Mouse (Mus musculus): ENCODE results near the gene Ptpra. TPM values are rescaled to one million over a fixed set of nuclear protein-coding genes. Genes with fewer than 3 reads are reported as not detected.
A peak's percentile ranks its signal among the peaks of the same experiment; 100 is the strongest.

Ptpra gene
- total and polyA plus RNA-seq, 3 experiments, result 27.8 to 46.0 (median 44.0) TPM

- intact Hi-C loops (cut with DNase I), result no loop called here
- Histone ChIP-seq H3K4me3 (no peak overlapping the region), H3K27ac (no peak overlapping the region), H3K9ac (ENCODE audit: low read depth, low read length) (no peak overlapping the region), H3K4me1 (ENCODE audit: control insufficient read depth, insufficient read depth, low read length) (no peaks in the 10 kb centered on the region), H3K27me3 (ENCODE audit: control insufficient read depth, insufficient read depth, low read length) (no peaks in the 10 kb centered on the region), H3K36me3 (ENCODE audit: control insufficient read depth, insufficient read depth, low read length) (no peaks in the 10 kb centered on the region), H3K79me2 (replicated peaks; ENCODE audit: control insufficient read depth, insufficient read depth, low read length) (no peaks in the 10 kb centered on the region)
- TF ChIP-seq CTCF (IDR thresholded peaks at IDR 0.05) (no peak), POLR2A (IDR thresholded peaks at IDR 0.05; ENCODE audit: insufficient read depth, low read depth, low read length) (no peak), EP300 (IDR thresholded peaks at IDR 0.05; ENCODE audit: insufficient read depth, low read depth, low read length) (no peak)
- DNase-seq, result no peak
- 91% methylated on average over 7 of the region's 7 CpGs for WGBS
Measured at GRCm38 (mm10) chr2:130554841-130555240, 104.8 kb downstream of the Ptpra start.

GRCm38 (mm10) chr2:130556292-130556691 lies 106.2 kb downstream of the Ptpra start:
- H3K36me3 ChIP-seq (ENCODE audit: control insufficient read depth, insufficient read depth, low read length), result no peaks in the 10 kb centered on the region
- no peak overlapping the region for H3K27ac ChIP-seq
- H3K4me1 ChIP-seq (ENCODE audit: control insufficient read depth, insufficient read depth, low read length), result no peaks in the 10 kb centered on the region
- TF ChIP-seq EP300 (IDR thresholded peaks at IDR 0.05; ENCODE audit: insufficient read depth, low read depth, low read length) (no peak), POLR2A (IDR thresholded peaks at IDR 0.05; ENCODE audit: insufficient read depth, low read depth, low read length) (no peak), CTCF (IDR thresholded peaks at IDR 0.05) (no peak)
- WGBS, result 94% methylated on average over 1 of the region's 1 CpGs
- DNase-seq, result no peak
- intact Hi-C loops (cut with DNase I), result no loop called here
- no peak overlapping the region for H3K9ac ChIP-seq (ENCODE audit: low read depth, low read length)
- H3K79me2 ChIP-seq (replicated peaks; ENCODE audit: control insufficient read depth, insufficient read depth, low read length), result no peaks in the 10 kb centered on the region
- H3K4me3 ChIP-seq, result no peak overlapping the region
- no peaks in the 10 kb centered on the region for H3K27me3 ChIP-seq (ENCODE audit: control insufficient read depth, insufficient read depth, low read length)

- H3K9ac ChIP-seq (ENCODE audit: low read depth, low read length), result no peak overlapping the region
- no peak overlapping the region for H3K27ac ChIP-seq
- H3K4me1 ChIP-seq (ENCODE audit: control insufficient read depth, insufficient read depth, low read length), result no peaks in the 10 kb centered on the region
- H3K4me3 ChIP-seq, result no peak overlapping the region
- no peaks in the 10 kb centered on the region for H3K36me3 ChIP-seq (ENCODE audit: control insufficient read depth, insufficient read depth, low read length)
- TF ChIP-seq EP300 (IDR thresholded peaks at IDR 0.05; ENCODE audit: insufficient read depth, low read depth, low read length), result no peak
- no peak for TF ChIP-seq POLR2A (IDR thresholded peaks at IDR 0.05; ENCODE audit: insufficient read depth, low read depth, low read length)
- TF ChIP-seq CTCF (IDR thresholded peaks at IDR 0.05), result no peak
- whole genome bisulfite sequencing, result 97% methylated on average over 2 of the region's 2 CpGs
- DNase-seq, result no peak
- intact Hi-C loops (cut with DNase I), result no loop called here
- no peaks in the 10 kb centered on the region for H3K27me3 ChIP-seq (ENCODE audit: control insufficient read depth, insufficient read depth, low read length)
- no peaks in the 10 kb centered on the region for H3K79me2 ChIP-seq (replicated peaks; ENCODE audit: control insufficient read depth, insufficient read depth, low read length)
Measured at GRCm38 (mm10) chr2:130557462-130557861, 107.4 kb downstream of the Ptpra start.

GRCm38 (mm10) chr2:130558015-130558414 lies 107.9 kb downstream of the Ptpra start:
- no peak overlapping the region for H3K9ac ChIP-seq (ENCODE audit: low read depth, low read length)
- no peak for DNase-seq
- H3K27me3 ChIP-seq (ENCODE audit: control insufficient read depth, insufficient read depth, low read length), result no peaks in the 10 kb centered on the region
- H3K4me1 ChIP-seq (ENCODE audit: control insufficient read depth, insufficient read depth, low read length), result peaks cover 2% of the 10 kb centered on the region
- H3K36me3 ChIP-seq (ENCODE audit: control insufficient read depth, insufficient read depth, low read length), result no peaks in the 10 kb centered on the region
- H3K79me2 ChIP-seq (replicated peaks; ENCODE audit: control insufficient read depth, insufficient read depth, low read length), result no peaks in the 10 kb centered on the region
- TF ChIP-seq CTCF (IDR thresholded peaks at IDR 0.05), result peak; percentile 50
- no peak for TF ChIP-seq POLR2A (IDR thresholded peaks at IDR 0.05; ENCODE audit: insufficient read depth, low read depth, low read length)
- intact Hi-C loops (cut with DNase I), result no loop called here
- no peak overlapping the region for H3K27ac ChIP-seq
- no peak overlapping the region for H3K4me3 ChIP-seq
- 84% methylated on average over 2 of the region's 2 CpGs for WGBS

- Histone ChIP-seq H3K9ac (ENCODE audit: low read depth, low read length) (peak within 1 kb of the TSS; percentile 87), H3K36me3 (ENCODE audit: control insufficient read depth, insufficient read depth, low read length) (no peaks in the 10 kb centered on the region), H3K4me1 (ENCODE audit: control insufficient read depth, insufficient read depth, low read length) (peaks cover 7% of the 10 kb centered on the region), H3K4me3 (peak within 1 kb of the TSS; percentile 90), H3K27ac (peak within 1 kb of the TSS; percentile 78), H3K27me3 (ENCODE audit: control insufficient read depth, insufficient read depth, low read length) (no peaks in the 10 kb centered on the region), H3K79me2 (replicated peaks; ENCODE audit: control insufficient read depth, insufficient read depth, low read length) (no peaks in the 10 kb centered on the region)
- WGBS, result under 1% methylated on average over 61 of the region's 61 CpGs
- DNase-seq, result peak; percentile 94 to 97
- intact Hi-C loops (cut with DNase I), result loop anchor here (5.0 kb wide), 3 partner anchors 34 to 141 kb away; partner anchors contain the start of genes Pced1a, Ptpra and Vps16
- TF ChIP-seq CTCF (IDR thresholded peaks at IDR 0.05), result peak; percentile 51
- TF ChIP-seq POLR2A (IDR thresholded peaks at IDR 0.05; ENCODE audit: insufficient read depth, low read depth, low read length), result peak; percentile 92
- TF ChIP-seq EP300 (IDR thresholded peaks at IDR 0.05; ENCODE audit: insufficient read depth, low read depth, low read length), result peak; percentile 53; the same call in 1 of the 2 replicates
Measured at GRCm38 (mm10) chr2:130563212-130564055, 113.4 kb downstream of the Ptpra start, which contains the start of gene Mrps26. TSS of gene Mrps26 (plus strand) at chr2:130563742.

GRCm38 (mm10) chr2:130564063-130564462 lies 114.0 kb downstream of the Ptpra start:
- Histone ChIP-seq H3K79me2 (replicated peaks; ENCODE audit: control insufficient read depth, insufficient read depth, low read length) (no peaks in the 10 kb centered on the region), H3K36me3 (ENCODE audit: control insufficient read depth, insufficient read depth, low read length) (no peaks in the 10 kb centered on the region), H3K27me3 (ENCODE audit: control insufficient read depth, insufficient read depth, low read length) (no peaks in the 10 kb centered on the region), H3K9ac (ENCODE audit: low read depth, low read length) (peak overlapping the region; percentile 87), H3K4me1 (ENCODE audit: control insufficient read depth, insufficient read depth, low read length) (peaks cover 7% of the 10 kb centered on the region), H3K4me3 (peak overlapping the region; percentile 90), H3K27ac (peak overlapping the region; percentile 78)
- intact Hi-C loops (cut with DNase I), result loop anchor here (5.0 kb wide), 3 partner anchors 33 to 142 kb away; partner anchors contain the start of genes Pced1a, Ptpra and Vps16
- TF ChIP-seq EP300 (IDR thresholded peaks at IDR 0.05; ENCODE audit: insufficient read depth, low read depth, low read length), result no peak
- no peak for TF ChIP-seq POLR2A (IDR thresholded peaks at IDR 0.05; ENCODE audit: insufficient read depth, low read depth, low read length)
- TF ChIP-seq CTCF (IDR thresholded peaks at IDR 0.05), result no peak
- no peak for DNase-seq
- WGBS, result under 1% methylated on average over 23 of the region's 23 CpGs
